Mouse (Mus musculus): ENCODE data around the gene Ooep. TPM values are rescaled to one million over a fixed set of nuclear protein-coding genes. Genes with fewer than 3 reads are reported as not detected.
"Not testable (repeated sequence)": the region's sequence is repeated elsewhere in the genome, so short reads cannot be mapped to it uniquely, and the experiment has no call there.

The Ooep gene
- polyA plus RNA-seq, 1 experiment from 2014 or later = 4.0 TPM

DNA sequence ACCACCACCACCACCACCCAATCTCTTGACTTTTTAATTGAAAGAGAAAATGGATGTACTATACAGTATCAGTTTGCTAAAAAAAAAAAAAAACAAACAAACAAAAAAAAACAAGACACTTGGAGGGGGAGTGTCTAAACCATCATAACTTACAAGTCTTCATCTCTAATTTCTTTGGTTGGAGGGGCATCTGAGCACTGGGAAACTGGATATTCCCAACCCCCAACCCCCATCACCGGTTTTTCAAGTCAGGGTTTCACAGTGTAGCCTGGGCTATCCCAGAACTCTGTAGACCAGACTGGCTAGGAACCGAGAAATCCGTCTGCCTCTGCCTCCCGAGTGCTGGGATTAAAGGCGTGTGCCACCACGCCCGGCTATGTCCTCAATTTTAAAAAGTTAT, 8.7 kb downstream of the Ooep start:
- Histone ChIP-seq H3K9ac (replicated peaks; ENCODE audit: low read depth, low read length) (no peak overlapping the region), H3K9me3 (ENCODE audit: control insufficient read depth, low read length) (no peaks in the 10 kb centered on the region), H3K36me3 (ENCODE audit: control insufficient read depth, insufficient read depth) (no peaks in the 10 kb centered on the region), H3K4me2 (ENCODE audit: low read length) (no peak overlapping the region), H3K4me1 (replicated peaks; ENCODE audit: control insufficient read depth, insufficient read depth, low read length) (no peaks in the 10 kb centered on the region), H3K4me3 (replicated peaks; ENCODE audit: low read length) (no peak overlapping the region), H3K27ac (ENCODE audit: low read length) (no peak overlapping the region), H3K27me3 (replicated peaks; ENCODE audit: control insufficient read depth, insufficient read depth, low read length) (no peaks in the 10 kb centered on the region)
- WGBS = 89% methylated on average over 7 of the region's 7 CpGs
- no peak for ATAC-seq

- H3K27ac ChIP-seq (ENCODE audit: low read length) = no peak overlapping the region
- H3K4me2 ChIP-seq (ENCODE audit: low read length) = no peak overlapping the region
- ATAC-seq = no peak
- no peak overlapping the region for H3K4me3 ChIP-seq (replicated peaks; ENCODE audit: low read length)
- H3K4me1 ChIP-seq (replicated peaks; ENCODE audit: control insufficient read depth, insufficient read depth, low read length) = no peaks in the 10 kb centered on the region
- H3K9ac ChIP-seq (replicated peaks; ENCODE audit: low read depth, low read length) = no peak overlapping the region
- H3K27me3 ChIP-seq (replicated peaks; ENCODE audit: control insufficient read depth, insufficient read depth, low read length) = no peaks in the 10 kb centered on the region
- WGBS = 92% methylated on average over 2 of the region's 2 CpGs
- H3K9me3 ChIP-seq (ENCODE audit: control insufficient read depth, low read length) = no peaks in the 10 kb centered on the region
- no peaks in the 10 kb centered on the region for H3K36me3 ChIP-seq (ENCODE audit: control insufficient read depth, insufficient read depth)
These were observed 9.2 kb downstream of the Ooep start for GRCm38 (mm10) chr9:78369349-78369748.

GRCm38 (mm10) chr9:78368671-78369293, 9.7 kb downstream of the Ooep start:
- H3K9ac ChIP-seq (replicated peaks; ENCODE audit: low read depth, low read length) = no peak overlapping the region
- ATAC-seq = no peak
- WGBS = 73% methylated on average over 3 of the region's 3 CpGs
- H3K4me1 ChIP-seq (replicated peaks; ENCODE audit: control insufficient read depth, insufficient read depth, low read length) = no peaks in the 10 kb centered on the region
- no peaks in the 10 kb centered on the region for H3K9me3 ChIP-seq (ENCODE audit: control insufficient read depth, low read length)
- no peak overlapping the region for H3K27ac ChIP-seq (ENCODE audit: low read length)
- no peak overlapping the region for H3K4me3 ChIP-seq (replicated peaks; ENCODE audit: low read length)
- H3K4me2 ChIP-seq (ENCODE audit: low read length) = no peak overlapping the region
- no peaks in the 10 kb centered on the region for H3K27me3 ChIP-seq (replicated peaks; ENCODE audit: control insufficient read depth, insufficient read depth, low read length)
- no peaks in the 10 kb centered on the region for H3K36me3 ChIP-seq (ENCODE audit: control insufficient read depth, insufficient read depth)

- not testable (repeated sequence) for H3K4me3 ChIP-seq (replicated peaks; ENCODE audit: low read length); H3K4me2 ChIP-seq (ENCODE audit: low read length); H3K4me1 ChIP-seq (replicated peaks; ENCODE audit: control insufficient read depth, insufficient read depth, low read length); H3K27me3 ChIP-seq (replicated peaks; ENCODE audit: control insufficient read depth, insufficient read depth, low read length); ATAC-seq; H3K36me3 ChIP-seq (ENCODE audit: control insufficient read depth, insufficient read depth); H3K27ac ChIP-seq (ENCODE audit: low read length); H3K9me3 ChIP-seq (ENCODE audit: control insufficient read depth, low read length); H3K9ac ChIP-seq (replicated peaks; ENCODE audit: low read depth, low read length)
- WGBS = 92% methylated on average over 16 of the region's 16 CpGs
These were observed 10.6 kb downstream of the Ooep start, which contains the start of gene Dppa5a for GRCm38 (mm10) chr9:78367959-78368358. TSS of gene Dppa5a (minus strand) at chr9:78368177.

GRCm38 (mm10) chr9:78365850-78366544, 12.5 kb downstream of the Ooep start:
- Histone ChIP-seq H3K9me3 (ENCODE audit: control insufficient read depth, low read length) (no peaks in the 10 kb centered on the region), H3K9ac (replicated peaks; ENCODE audit: low read depth, low read length) (no peak overlapping the region), H3K27ac (ENCODE audit: low read length) (no peak overlapping the region), H3K27me3 (replicated peaks; ENCODE audit: control insufficient read depth, insufficient read depth, low read length) (no peaks in the 10 kb centered on the region), H3K36me3 (ENCODE audit: control insufficient read depth, insufficient read depth) (no peaks in the 10 kb centered on the region), H3K4me3 (replicated peaks; ENCODE audit: low read length) (no peak overlapping the region), H3K4me2 (ENCODE audit: low read length) (no peak overlapping the region), H3K4me1 (replicated peaks; ENCODE audit: control insufficient read depth, insufficient read depth, low read length) (no peaks in the 10 kb centered on the region)
- WGBS = 38% methylated on average over 13 of the region's 13 CpGs
- ATAC-seq = no peak

GRCm38 (mm10) chr9:78364701-78365100, 13.8 kb downstream of the Ooep start:
- Histone ChIP-seq H3K27ac (ENCODE audit: low read length) (no peak overlapping the region), H3K9ac (replicated peaks; ENCODE audit: low read depth, low read length) (no peak overlapping the region), H3K4me1 (replicated peaks; ENCODE audit: control insufficient read depth, insufficient read depth, low read length) (no peaks in the 10 kb centered on the region), H3K36me3 (ENCODE audit: control insufficient read depth, insufficient read depth) (no peaks in the 10 kb centered on the region), H3K4me3 (replicated peaks; ENCODE audit: low read length) (no peak overlapping the region), H3K9me3 (ENCODE audit: control insufficient read depth, low read length) (no peaks in the 10 kb centered on the region), H3K4me2 (ENCODE audit: low read length) (no peak overlapping the region), H3K27me3 (replicated peaks; ENCODE audit: control insufficient read depth, insufficient read depth, low read length) (no peaks in the 10 kb centered on the region)
- ATAC-seq = no peak
- WGBS = 89% methylated on average over 6 of the region's 6 CpGs

GRCm38 (mm10) chr9:78363374-78363773, 15.2 kb downstream of the Ooep start:
- WGBS = 76% methylated on average over 6 of the region's 6 CpGs

DNA sequence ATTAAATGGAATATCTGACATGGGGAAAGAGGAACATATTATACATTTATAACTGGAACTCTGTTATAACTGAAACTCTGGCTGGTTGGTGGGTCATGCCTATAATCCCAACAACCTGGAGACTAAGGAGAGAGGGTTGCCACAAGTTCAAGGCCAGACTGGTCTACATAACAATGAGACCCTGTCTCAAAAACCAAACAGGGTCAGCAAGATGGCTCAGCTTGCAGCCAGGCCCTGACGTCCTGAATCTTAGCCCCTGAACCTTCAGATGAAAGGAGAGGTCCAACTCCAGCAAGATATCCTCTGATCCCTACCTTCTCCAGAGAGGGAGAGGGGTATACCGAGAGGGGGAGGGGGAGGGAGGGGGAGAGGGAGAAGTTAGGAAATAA, 18.0 kb downstream of the Ooep start:
- no peak overlapping the region for H3K4me3 ChIP-seq (replicated peaks; ENCODE audit: low read length)
- H3K27ac ChIP-seq (ENCODE audit: low read length) = no peak overlapping the region
- no peaks in the 10 kb centered on the region for H3K4me1 ChIP-seq (replicated peaks; ENCODE audit: control insufficient read depth, insufficient read depth, low read length)
- ATAC-seq = no peak
- no peaks in the 10 kb centered on the region for H3K9me3 ChIP-seq (ENCODE audit: control insufficient read depth, low read length)
- H3K36me3 ChIP-seq (ENCODE audit: control insufficient read depth, insufficient read depth) = no peaks in the 10 kb centered on the region
- no peaks in the 10 kb centered on the region for H3K27me3 ChIP-seq (replicated peaks; ENCODE audit: control insufficient read depth, insufficient read depth, low read length)
- 41% methylated on average over 2 of the region's 2 CpGs for WGBS
- H3K9ac ChIP-seq (replicated peaks; ENCODE audit: low read depth, low read length) = no peak overlapping the region
- no peak overlapping the region for H3K4me2 ChIP-seq (ENCODE audit: low read length)

More at GRCm38 (mm10) chr9:78363374-78363773, 15.2 kb downstream of the Ooep start:
- Histone ChIP-seq H3K9ac (replicated peaks; ENCODE audit: low read depth, low read length) (no peak overlapping the region), H3K4me3 (replicated peaks; ENCODE audit: low read length) (no peak overlapping the region), H3K4me1 (replicated peaks; ENCODE audit: control insufficient read depth, insufficient read depth, low read length) (no peaks in the 10 kb centered on the region), H3K4me2 (ENCODE audit: low read length) (no peak overlapping the region), H3K36me3 (ENCODE audit: control insufficient read depth, insufficient read depth) (no peaks in the 10 kb centered on the region), H3K9me3 (ENCODE audit: control insufficient read depth, low read length) (no peaks in the 10 kb centered on the region), H3K27me3 (replicated peaks; ENCODE audit: control insufficient read depth, insufficient read depth, low read length) (no peaks in the 10 kb centered on the region), H3K27ac (ENCODE audit: low read length) (no peak overlapping the region)
- no peak for ATAC-seq

DNA sequence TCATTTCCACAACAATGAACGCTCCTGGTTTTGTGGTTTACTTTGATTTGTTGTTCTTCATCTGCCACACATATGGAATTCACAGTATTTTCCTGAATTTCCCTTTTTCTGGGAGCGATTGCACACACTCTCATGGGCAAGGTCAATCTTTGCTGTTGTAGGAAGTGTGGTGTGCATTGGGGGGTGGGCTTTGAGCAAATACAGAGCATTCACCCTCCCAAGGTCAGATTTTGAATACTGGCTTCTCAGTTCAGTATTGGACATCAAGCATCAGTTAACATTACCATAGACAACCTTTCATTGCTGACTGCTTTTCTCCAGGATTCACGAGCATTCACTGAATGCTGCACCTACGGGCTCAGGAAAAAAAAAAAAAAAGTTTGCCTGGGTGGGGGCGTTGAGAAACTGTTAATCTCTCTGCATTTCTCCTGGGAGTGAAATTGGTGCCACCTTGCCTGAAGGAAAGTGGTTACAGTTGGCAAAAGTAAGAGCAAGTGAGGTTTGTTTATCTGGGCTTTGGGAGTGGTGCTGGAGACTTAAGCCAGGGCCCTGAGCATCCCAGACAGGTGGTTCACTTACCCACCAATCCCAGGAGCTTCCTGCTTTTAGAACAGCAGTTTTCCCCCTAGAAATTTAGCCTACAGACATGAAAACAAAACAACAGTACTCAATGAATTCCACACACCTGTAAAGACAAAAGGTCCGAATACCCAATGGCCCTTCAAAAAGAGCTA, 18.6 kb downstream of the Ooep start:
- Histone ChIP-seq H3K4me1 (replicated peaks; ENCODE audit: control insufficient read depth, insufficient read depth, low read length) (no peaks in the 10 kb centered on the region), H3K9ac (replicated peaks; ENCODE audit: low read depth, low read length) (no peak overlapping the region), H3K36me3 (ENCODE audit: control insufficient read depth, insufficient read depth) (no peaks in the 10 kb centered on the region), H3K4me2 (ENCODE audit: low read length) (no peak overlapping the region), H3K27ac (ENCODE audit: low read length) (no peak overlapping the region), H3K4me3 (replicated peaks; ENCODE audit: low read length) (no peak overlapping the region), H3K27me3 (replicated peaks; ENCODE audit: control insufficient read depth, insufficient read depth, low read length) (no peaks in the 10 kb centered on the region), H3K9me3 (ENCODE audit: control insufficient read depth, low read length) (no peaks in the 10 kb centered on the region)
- 76% methylated on average over 6 of the region's 6 CpGs for WGBS
- no peak for ATAC-seq
